Mouse (Mus musculus) MEL (cell line): Measurements from ENCODE around the gene Inpp5k. TPM values are rescaled to one million over a fixed set of nuclear protein-coding genes. Genes with fewer than 3 reads are reported as not detected.

Experiments used
- DNase-seq: peaks from one replicate; pipeline ENCODE4 v3.0.0; 2011; ENCODE audit warnings: low read depth, low spot score
- H3K27ac ChIP-seq: 2 replicates; pipeline ENCODE4 v1.5.1; 2012; ENCODE audit warnings: low read depth, mild to moderate bottlenecking, control low read depth, low read length, moderate library complexity; ENCODE audit not compliant: control insufficient read depth
- H3K27me3 ChIP-seq, 2 experiments: fragments of 150-350 bp in 1 of 2; sonication (generic) in 1 of 2; 2 replicates each; pipeline ENCODE4 v1.6.1; 2012; ENCODE audit warnings: low read length in 2 of 2, mild to moderate bottlenecking in 2 of 2, improper control_type of control experiment in 1 of 2, moderate library complexity in 1 of 2; ENCODE audit not compliant: insufficient read depth in 2 of 2, control insufficient read depth in 1 of 2
- H3K36me3 ChIP-seq, 2 experiments: 2 replicates each; pipeline ENCODE4 v1.6.1; 2012 to 2014; ENCODE audit warnings: low read length in 2 of 2, improper control_type of control experiment in 1 of 2, inconsistent platforms in 1 of 2, mild to moderate bottlenecking in 1 of 2; ENCODE audit not compliant: insufficient read depth in 2 of 2, control insufficient read depth in 1 of 2
- H3K4me1 ChIP-seq, 2 experiments: fragments of 150-350 bp in 1 of 2; sonication (generic) in 1 of 2; 2 replicates each; pipeline ENCODE4 v1.6.1; 2012; ENCODE audit warnings: low read length in 2 of 2, improper control_type of control experiment in 1 of 2, mild to moderate bottlenecking in 1 of 2; ENCODE audit not compliant: insufficient read depth in 2 of 2, control insufficient read depth in 1 of 2
- H3K4me3 ChIP-seq, 2 experiments: fragments of 150-350 bp in 1 of 2; sonication (generic) in 1 of 2; 2 replicates each; pipeline ENCODE4 v1.5.1; 2012; ENCODE audit warnings: low read depth in 2 of 2, low read length in 2 of 2, mild to moderate bottlenecking in 2 of 2, moderate library complexity in 2 of 2, control low read depth in 1 of 2, improper control_type of control experiment in 1 of 2; ENCODE audit not compliant: control insufficient read depth in 1 of 2, insufficient read depth in 1 of 2
- H3K79me2 ChIP-seq: 2 replicates; pipeline ENCODE4 v1.6.1; 2012; ENCODE audit warnings: mild to moderate bottlenecking, low read length, moderate library complexity; ENCODE audit not compliant: control insufficient read depth, poor library complexity, insufficient read depth
- H3K9ac ChIP-seq: 2 replicates; pipeline ENCODE4 v1.6.1; 2012; ENCODE audit warnings: low read depth, mild to moderate bottlenecking, control low read depth, low read length, moderate library complexity; ENCODE audit not compliant: control insufficient read depth, poor library complexity, severe bottlenecking
- H3K9me3 ChIP-seq: fragments of 150-350 bp; sonication (generic); replicated peaks from 2 replicates; pipeline ENCODE4 v1.6.1; 2012; ENCODE audit warnings: mild to moderate bottlenecking, low read length, improper control_type of control experiment, moderate library complexity; ENCODE audit not compliant: insufficient read depth
- CTCF ChIP-seq, 3 experiments: IDR thresholded peaks in 2 of 3; conservative IDR thresholded peaks in 1 of 3; 2 replicates each; pipeline ENCODE4 v1.5.1; 2011 to 2012; ENCODE audit warnings: low read length in 3 of 3, low read depth in 2 of 3, mild to moderate bottlenecking in 2 of 3, improper control_type of control experiment in 1 of 3, inconsistent platforms in 1 of 3, mixed read lengths in 1 of 3, moderate library complexity in 1 of 3; ENCODE audit not compliant: control insufficient read depth in 1 of 3, insufficient read depth in 1 of 3, poor library complexity in 1 of 3, severe bottlenecking in 1 of 3
- ELF1 ChIP-seq: IDR thresholded peaks from 2 replicates; pipeline ENCODE4 v1.6.1; 2014; ENCODE audit warnings: low read depth, mild to moderate bottlenecking, inconsistent platforms, low read length, improper control_type of control experiment, moderate library complexity
- EP300 ChIP-seq, 2 experiments: IDR thresholded peaks; 2 replicates each; pipeline ENCODE4 v1.6.1; 2011; ENCODE audit warnings: improper control_type of control experiment in 2 of 2, low read length in 2 of 2, low read depth in 1 of 2, mild to moderate bottlenecking in 1 of 2
- GABPA ChIP-seq: IDR thresholded peaks from 2 replicates; pipeline ENCODE4 v1.6.1; 2012; ENCODE audit warnings: low read depth, mild to moderate bottlenecking, inconsistent platforms, low read length, improper control_type of control experiment, moderate library complexity
- MXI1 ChIP-seq: IDR thresholded peaks from 2 replicates; pipeline ENCODE4 v1.6.1; 2011; ENCODE audit warnings: mild to moderate bottlenecking, low read depth, low read length, improper control_type of control experiment
- POLR2A ChIP-seq, 2 experiments: IDR thresholded peaks; 2 replicates each; pipeline ENCODE4 v1.6.1; 2011 to 2012; ENCODE audit warnings: low read length in 2 of 2, mild to moderate bottlenecking in 2 of 2, control low read depth in 1 of 2, improper control_type of control experiment in 1 of 2, low read depth in 1 of 2, moderate library complexity in 1 of 2; ENCODE audit not compliant: control insufficient read depth in 1 of 2, insufficient read depth in 1 of 2, poor library complexity in 1 of 2
- POLR2AphosphoS2 ChIP-seq: IDR thresholded peaks from 2 replicates; pipeline ENCODE4 v1.6.1; 2011; ENCODE audit warnings: low read length, improper control_type of control experiment
- POLR2AphosphoS5 ChIP-seq: IDR thresholded peaks from 2 replicates; pipeline ENCODE4 v1.6.1; 2012; ENCODE audit warnings: low read depth, borderline replicate concordance, mild to moderate bottlenecking, inconsistent platforms, low read length, moderate library complexity, mixed read lengths
- SIN3A ChIP-seq: IDR thresholded peaks from 2 replicates; pipeline ENCODE4 v1.6.1; 2012; ENCODE audit warnings: low read length, improper control_type of control experiment, inconsistent platforms
- TAL1 ChIP-seq: IDR thresholded peaks from 2 replicates; pipeline ENCODE4 v1.6.1; 2012; ENCODE audit warnings: mild to moderate bottlenecking, inconsistent platforms, low read length, moderate library complexity, mixed read lengths
- TCF12 ChIP-seq: IDR thresholded peaks from 2 replicates; pipeline ENCODE4 v1.6.1; 2014; ENCODE audit warnings: low read depth, mild to moderate bottlenecking, inconsistent platforms, low read length, improper control_type of control experiment, moderate library complexity
- UBTF ChIP-seq: IDR thresholded peaks from 2 replicates; pipeline ENCODE4 v1.6.1; 2012; ENCODE audit warnings: low read depth, mild to moderate bottlenecking, inconsistent platforms, low read length, improper control_type of control experiment, moderate library complexity, borderline replicate concordance; ENCODE audit not compliant: insufficient read depth
- USF1 ChIP-seq: IDR thresholded peaks from 2 replicates; pipeline ENCODE4 v1.6.1; 2014; ENCODE audit warnings: low read depth, mild to moderate bottlenecking, inconsistent platforms, low read length, improper control_type of control experiment, moderate library complexity
- USF2 ChIP-seq, 2 experiments: IDR thresholded peaks; 2 replicates each; pipeline ENCODE4 v1.6.1; 2011 to 2012; ENCODE audit warnings: improper control_type of control experiment in 2 of 2, low read length in 2 of 2, borderline replicate concordance in 1 of 2, inconsistent platforms in 1 of 2, low read depth in 1 of 2, mild to moderate bottlenecking in 1 of 2; ENCODE audit not compliant: insufficient read depth in 1 of 2
- ZKSCAN1 ChIP-seq: IDR thresholded peaks from 2 replicates; pipeline ENCODE4 v1.6.1; 2012; ENCODE audit warnings: low read depth, mild to moderate bottlenecking, inconsistent platforms, low read length, improper control_type of control experiment, moderate library complexity
- ZMIZ1 ChIP-seq: IDR thresholded peaks from 2 replicates; pipeline ENCODE4 v1.6.1; 2012; ENCODE audit warnings: low read depth, mild to moderate bottlenecking, inconsistent platforms, low read length, improper control_type of control experiment, moderate library complexity
- ZNF384 ChIP-seq: IDR thresholded peaks from 2 replicates; pipeline ENCODE4 v1.6.1; 2012; ENCODE audit warnings: low read depth, mild to moderate bottlenecking, inconsistent platforms, low read length, improper control_type of control experiment
- polyA plus RNA-seq, 2 experiments: library from polyadenylated mRNA; stranded (reverse) in 1 of 2; unstranded in 1 of 2; fragments of >175 nt in 1 of 2; fragments of >200 nt in 1 of 2; gene quantifications; 2 replicates each; pipeline versions ENCODE4 v1.2.1 to v1.2.4; 2012; ENCODE audit warnings: low replicate concordance in 2 of 2, low read depth in 1 of 2; ENCODE audit not compliant: insufficient read length in 2 of 2, insufficient read depth in 1 of 2, missing spikeins in 1 of 2
- total RNA-seq: library from RNA; depleted of rRNA; stranded (reverse); fragments of 300-350 nt; gene quantifications from 2 replicates; pipeline ENCODE4 v1.2.3, GENCODE M21; 2012

Inpp5k gene
- total and polyA plus RNA-seq, 3 experiments, result 15.2 to 28.7 TPM; not detected in 1

DNA sequence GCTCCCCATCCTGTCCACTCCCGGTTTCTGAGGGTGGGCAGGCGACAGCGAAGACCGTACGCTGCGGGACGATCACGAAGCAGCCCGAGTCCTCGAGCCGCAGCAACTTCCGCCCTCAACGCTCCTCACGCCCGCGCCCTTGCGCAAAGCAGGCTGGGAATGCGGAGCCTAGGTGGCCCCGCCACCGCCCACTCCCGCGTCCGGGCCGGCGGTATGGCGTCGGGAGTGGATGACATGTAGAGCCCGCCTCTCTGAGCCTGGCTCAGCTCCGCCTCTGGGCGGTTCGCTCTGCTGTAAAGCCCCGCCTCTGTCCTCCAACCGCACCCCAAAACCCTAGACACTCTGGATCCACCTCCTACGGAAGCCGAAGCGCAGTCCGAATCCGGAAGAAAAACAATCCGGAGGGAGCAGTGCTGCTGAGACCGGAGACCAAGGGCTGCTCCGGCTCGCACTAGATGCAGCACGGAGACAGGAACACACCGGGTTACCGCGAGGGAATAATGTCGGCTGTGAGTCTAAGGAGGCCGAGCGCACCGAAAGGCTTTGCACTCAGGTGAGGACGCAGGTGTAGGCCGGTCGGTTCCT, at the start of gene Inpp5k (continued):
- TF ChIP-seq TCF12 (peak; percentile 58; the same call in 1 of the 2 replicates), ZNF384 (no peak; the same call in 1 of the 2 replicates), USF2 (IDR thresholded peaks at IDR 0.05; ENCODE audit: borderline replicate concordance in 1 of 2, insufficient read depth in 1 of 2, low read depth in 1 of 2, low read length in 2 of 2) (no peak)

DNA sequence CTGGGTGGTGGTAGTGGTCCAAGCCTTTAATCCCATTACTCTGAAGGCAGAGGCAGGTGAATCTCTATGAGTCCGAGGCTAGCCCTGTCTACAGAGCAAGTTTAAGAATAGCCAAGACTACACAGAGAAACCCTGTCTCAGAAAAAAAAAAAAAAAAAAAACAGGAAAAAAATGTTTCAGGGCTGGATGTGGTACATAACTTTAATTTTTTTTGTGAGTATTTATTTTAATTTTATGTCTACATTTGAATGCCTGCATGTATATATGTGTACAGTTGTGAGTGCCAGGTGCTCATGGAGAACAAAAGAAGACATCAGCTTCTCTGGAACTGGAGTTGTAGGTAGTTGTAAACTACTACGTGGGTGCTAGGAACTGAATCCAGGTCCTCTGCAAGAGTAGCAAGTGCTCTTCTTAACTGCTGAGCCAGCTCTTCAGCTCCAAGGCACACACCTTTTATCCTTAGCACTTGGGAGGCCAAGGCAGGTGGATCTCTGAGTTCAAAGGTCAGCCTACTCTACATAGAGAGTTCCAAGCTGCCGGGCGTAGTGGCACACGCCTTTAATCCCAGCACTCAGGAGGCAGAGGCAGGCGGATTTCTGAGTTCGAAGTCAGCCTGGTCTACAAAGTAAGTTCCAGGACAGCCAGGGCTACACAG, 49.2 kb upstream of the Inpp5k start:
- Histone ChIP-seq H3K9me3 (no peaks in the 10 kb centered on the region), H3K79me2 (no peaks in the 10 kb centered on the region), H3K4me1 (no peaks in the 10 kb centered on the region), H3K4me3 (no peak overlapping the region), H3K27me3 (no peaks in the 10 kb centered on the region), H3K9ac (no peak overlapping the region)
- TF ChIP-seq POLR2AphosphoS2 (no peak), USF1 (no peak), POLR2AphosphoS5 (no peak), ZNF384 (peak; percentile 60)
- TF ChIP-seq, all 39 proteins: peak for 1
- Histone ChIP-seq H3K36me3 (no peaks in the 10 kb centered on the region), H3K27ac (no peak overlapping the region)
- DNase-seq, result no peak

DNA sequence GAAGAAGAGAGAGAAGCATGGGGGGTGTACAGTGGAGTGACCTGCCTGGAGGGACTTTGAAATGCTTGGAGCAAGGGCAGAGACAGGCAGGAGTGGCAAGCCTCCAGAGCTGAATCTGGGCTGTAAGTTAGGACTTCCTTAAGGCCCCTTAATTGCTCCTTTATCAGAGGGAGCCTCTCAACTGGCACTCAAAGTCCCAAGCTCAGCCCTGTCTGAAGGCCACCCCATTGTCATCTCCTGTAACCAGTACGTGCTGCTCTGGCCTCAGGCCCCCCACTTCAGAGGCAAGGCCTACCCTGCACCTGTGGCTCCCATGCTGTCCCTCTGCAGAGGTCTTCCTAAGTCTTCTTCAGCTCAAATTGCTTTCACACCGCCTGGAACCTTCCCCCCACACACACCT, 47.3 kb upstream of the Inpp5k start:
- TF ChIP-seq EP300 (IDR thresholded peaks at IDR 0.05; ENCODE audit: low read depth in 1 of 2, low read length in 2 of 2), result no peak
- no peak for TF ChIP-seq CTCF (IDR thresholded peaks at IDR 0.05 in 2 of 3, conservative IDR thresholded peaks at IDR 0.05 in 1 of 3; ENCODE audit: control insufficient read depth in 1 of 3, insufficient read depth in 1 of 3, low read depth in 2 of 3, low read length in 3 of 3, poor library complexity in 1 of 3, severe bottlenecking in 1 of 3)
- no peak for TF ChIP-seq USF2 (IDR thresholded peaks at IDR 0.05; ENCODE audit: borderline replicate concordance in 1 of 2, insufficient read depth in 1 of 2, low read depth in 1 of 2, low read length in 2 of 2)
- TF ChIP-seq POLR2AphosphoS5, result no peak
- no peak for TF ChIP-seq POLR2A (IDR thresholded peaks at IDR 0.05; ENCODE audit: control insufficient read depth in 1 of 2, insufficient read depth in 1 of 2, low read depth in 1 of 2, low read length in 2 of 2, poor library complexity in 1 of 2)
- TF ChIP-seq TAL1, result no peak
- no peak for TF ChIP-seq ZMIZ1
- TF ChIP-seq UBTF, result no peak
- no peak for TF ChIP-seq MXI1
- TF ChIP-seq ELF1, result no peak
- no peak for TF ChIP-seq SIN3A
- no peak for TF ChIP-seq ZKSCAN1
- TF ChIP-seq GABPA, result no peak

More for the DNA sequence above, 47.3 kb upstream of the Inpp5k start:
- DNase-seq, result no peak
- Histone ChIP-seq H3K27ac (no peak overlapping the region), H3K27me3 (no peaks in the 10 kb centered on the region), H3K4me3 (no peak overlapping the region), H3K4me1 (peaks cover 0 to 4% of the 10 kb centered on the region in 2 experiments; a peak in 2 of 4 replicates), H3K9me3 (no peaks in the 10 kb centered on the region), H3K79me2 (peaks cover 6% of the 10 kb centered on the region), H3K9ac (no peak overlapping the region), H3K36me3 (no peaks in the 10 kb centered on the region; a peak in 1 of 4 replicates)
